ENCODE assay signal across 11 mouse cellular contexts in the genomic region with DNA sequence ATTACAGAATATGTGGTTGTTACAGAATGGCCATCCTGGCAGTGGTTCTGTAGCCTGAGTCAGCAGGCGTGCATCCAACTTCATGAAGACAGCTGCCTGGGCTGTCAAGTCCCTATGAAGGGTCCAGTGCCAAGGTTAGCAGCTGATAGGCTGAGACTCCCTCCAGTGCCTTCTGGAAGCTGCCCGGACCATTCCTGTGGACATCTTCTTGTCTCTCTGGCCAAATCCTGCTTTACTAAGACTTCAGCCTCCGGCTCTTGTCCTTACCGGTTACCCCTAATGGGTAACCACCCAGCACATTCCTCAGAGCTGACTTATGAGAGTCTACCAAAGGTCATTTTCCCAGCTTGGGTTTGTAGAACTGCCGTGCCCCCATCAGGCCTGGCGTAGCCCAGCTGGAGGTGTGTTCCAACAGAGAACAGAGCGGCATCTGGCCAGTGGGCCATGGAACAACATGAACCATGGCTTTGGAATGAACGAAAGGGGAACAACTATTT.
DNase-seq lines count a peak whose midpoint lies in the region; ATAC-seq and TF ChIP-seq lines count a peak whose summit lies in the region.
"Had no signal": no experiment of that assay in that cellular context is flagged by ENCODE, and none has a peak within 500 bp of the region (broad histone marks: within the 10 kb centered on the region; RNA-seq: fewer than 3 reads in every experiment).

No protein-coding gene starts in this region.

- no peaks in the 10 kb centered on the region for H3K36me3 ChIP-seq in heart, embryonic 12.5 days
- H3K36me3 ChIP-seq: embryonic facial prominence, embryonic 12.5 days; liver, embryonic 15.5 days; stomach, embryonic 15.5 days had no signal

- H3K4me1 ChIP-seq in heart, embryonic 12.5 days (replicated peaks) = no peaks in the 10 kb centered on the region
- no peaks in the 10 kb centered on the region for H3K4me1 ChIP-seq in embryonic fibroblast, embryonic 13.5 days (ENCODE audit: control insufficient read depth, insufficient read depth, low read length)
- H3K4me1 ChIP-seq in lung, adult 2 months (ENCODE audit: control insufficient read depth, insufficient read depth, low read length) = no peaks in the 10 kb centered on the region
- H3K4me1 ChIP-seq: embryonic facial prominence, embryonic 12.5 days; liver, embryonic 15.5 days; stomach, embryonic 15.5 days had no signal

- WGBS in heart, embryonic 12.5 days = 70% methylated on average over 8 of the region's 8 CpGs
- 68% methylated on average over 8 of the region's 8 CpGs for WGBS in lung, adult 2 months

- no peak for TF ChIP-seq POLR2A in embryonic fibroblast, embryonic 13.5 days (IDR thresholded peaks at IDR 0.05; ENCODE audit: low read depth, low read length)
- no peak for TF ChIP-seq POLR2A in lung, adult 2 months (IDR thresholded peaks at IDR 0.05; ENCODE audit: borderline replicate concordance, extremely low read depth, low read depth, low read length)

- CTCF ChIA-PET in Patski (lab: Charles Lee) = interaction anchor here (1.0 to 1.6 kb wide), 4 partner anchors 13 to 343 kb away, joined by 3 to 5 read pairs (median 5); no protein-coding TSS in a partner anchor

- peak; percentile 99 for DNase-seq in heart, adult 11 months
- DNase-seq in Patski (ENCODE audit: low read depth, low spot score) = peak; percentile 96
- DNase-seq in kidney, adult 8-10 months = peak; percentile 87 to 89
- DNase-seq in lung, adult 2 months = peak; percentile 24

- H3K9ac ChIP-seq in heart, embryonic 12.5 days = no peak overlapping the region
- H3K9ac ChIP-seq: embryonic facial prominence, embryonic 12.5 days; liver, embryonic 15.5 days; stomach, embryonic 15.5 days had no signal

- no peak overlapping the region for H3K4me2 ChIP-seq in heart, embryonic 12.5 days
- H3K4me2 ChIP-seq: embryonic facial prominence, embryonic 12.5 days; liver, embryonic 15.5 days; stomach, embryonic 15.5 days had no signal

- ATAC-seq in heart, embryonic 12.5 days (ENCODE audit: insufficient number of reproducible peaks, low FRiP score) = no peak
- peak; percentile 99 for ATAC-seq in Patski
- ATAC-seq in monocyte, adult 5-6 weeks (replicated peaks; ENCODE audit: insufficient number of reproducible peaks, low FRiP score, low TSS enrichment, poor library complexity, severe bottlenecking) = no peak
- no peak for ATAC-seq in inflammation-experienced regulatory T-cells, adult 6 months

- H3K27me3 ChIP-seq in heart, embryonic 12.5 days (replicated peaks) = no peaks in the 10 kb centered on the region
- no peaks in the 10 kb centered on the region for H3K27me3 ChIP-seq in Patski
- H3K27me3 ChIP-seq: embryonic facial prominence, embryonic 12.5 days; liver, embryonic 15.5 days; stomach, embryonic 15.5 days had no signal

- POLR2A ChIA-PET in Patski (lab: Charles Lee) = no interaction called here

- in situ Hi-C loops in Patski (cut with MboI; ENCODE audit: low pct_unique_long_range_greater_than_20kb) = loop anchor here (5.0 to 25.0 kb wide), 2 partner anchors 343 to 998 kb away; no protein-coding TSS in a partner anchor

- TF ChIP-seq CTCF in Patski (IDR thresholded peaks at IDR 0.05) = peak; percentile 63
- TF ChIP-seq CTCF in embryonic fibroblast, embryonic 13.5 days (IDR thresholded peaks at IDR 0.05; ENCODE audit: borderline replicate concordance, insufficient read depth, low read length) = no peak
- no peak for TF ChIP-seq CTCF in lung, adult 2 months (IDR thresholded peaks at IDR 0.05; ENCODE audit: insufficient read depth, low read length)

- H3K9me3 ChIP-seq in heart, embryonic 12.5 days (replicated peaks) = no peaks in the 10 kb centered on the region
- H3K9me3 ChIP-seq: embryonic facial prominence, embryonic 12.5 days; liver, embryonic 15.5 days; stomach, embryonic 15.5 days had no signal

- H3K4me3 ChIP-seq in heart, embryonic 12.5 days = no peak overlapping the region
- H3K4me3 ChIP-seq in embryonic fibroblast, embryonic 13.5 days (ENCODE audit: insufficient read depth, low read length) = no peak overlapping the region
- no peak overlapping the region for H3K4me3 ChIP-seq in lung, adult 2 months (replicated peaks; ENCODE audit: extremely low read depth, low read depth, low read length)
- H3K4me3 ChIP-seq: embryonic facial prominence, embryonic 12.5 days; liver, embryonic 15.5 days; stomach, embryonic 15.5 days had no signal

- H3K27ac ChIP-seq in heart, embryonic 12.5 days (ENCODE audit: poor library complexity, severe bottlenecking) = no peak overlapping the region
- peak overlapping the region; percentile 66 for H3K27ac ChIP-seq in embryonic fibroblast, embryonic 13.5 days (ENCODE audit: insufficient read depth, low read length)
- H3K27ac ChIP-seq: embryonic facial prominence, embryonic 12.5 days; liver, embryonic 15.5 days; stomach, embryonic 15.5 days had no signal

Comparison
In these comparisons a context has a peak if more than half of its experiments do, and no peak if none do; other contexts are left out.
1. DNase-seq: peak in every context shown above with its lines; median percentile 99 in heart, adult 11 months; 96 in Patski; 88 in kidney, adult 8-10 months; 24 in lung, adult 2 months.